Mouse (Mus musculus) activated CD4-positive, CD25-positive, alpha-beta regulatory T cell, adult 4 months (primary cell): Measurements from ENCODE around the gene Catsperb. TPM values are rescaled to one million over a fixed set of nuclear protein-coding genes. Genes with fewer than 3 reads are reported as not detected.
"Not testable (repeated sequence)": the region's sequence is repeated elsewhere in the genome, so short reads cannot be mapped to it uniquely, and the experiment has no call there.

Source experiments
- ATAC-seq: one replicate; pipeline ENCODE4 v1.8.0; 2017
- polyA plus RNA-seq, 2 experiments: library from polyadenylated mRNA; unstranded; fragments of 100-300 nt; shearing (Covaris generic); gene quantifications; one replicate each; pipeline ENCODE4 v1.2.1; 2017

The Catsperb gene
- not detected for polyA plus RNA-seq

DNA sequence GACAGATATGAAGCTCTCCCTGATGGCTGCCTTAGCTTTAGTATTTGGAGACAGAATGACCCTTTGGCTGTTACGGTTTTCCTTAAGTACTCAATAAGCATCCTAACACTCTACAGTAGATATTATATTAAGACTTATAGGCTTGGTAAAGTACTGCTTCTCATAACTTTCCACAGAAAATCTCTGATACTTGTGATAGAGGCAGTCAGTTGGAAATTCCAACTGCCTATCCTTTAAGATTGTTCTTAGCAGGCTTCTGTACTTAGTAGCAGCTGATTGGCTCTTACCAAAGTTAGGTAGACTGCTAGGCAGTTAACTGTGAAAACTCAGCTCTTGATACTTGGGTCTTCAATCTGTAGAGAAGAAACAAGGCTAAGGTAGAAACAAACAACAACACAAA lies at the start of gene Catsperb:
Catsperb (plus strand) TSS at position 301 of the 400 bp plus-strand sequence.
- not testable (repeated sequence) for ATAC-seq

DNA sequence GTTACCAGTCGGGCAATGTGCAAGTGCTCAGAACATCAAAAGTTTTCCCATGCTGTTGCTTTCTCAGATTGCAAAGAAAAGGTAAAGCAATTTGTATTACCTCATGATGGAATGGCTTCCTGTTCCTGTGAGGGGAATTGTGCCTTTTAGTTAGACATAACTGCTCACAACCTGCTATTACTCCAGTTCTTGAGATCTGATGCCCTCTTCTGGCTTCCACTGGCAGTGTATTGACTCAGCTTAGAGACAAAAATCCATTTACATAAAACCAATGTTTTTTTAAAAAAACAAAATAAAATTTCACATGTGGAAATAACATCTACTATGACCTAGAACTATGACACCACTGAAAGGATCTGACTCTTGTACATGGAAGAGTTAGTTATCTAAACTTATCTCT lies 43.0 kb upstream of the Catsperb start:
- ATAC-seq, result not testable (repeated sequence)

DNA sequence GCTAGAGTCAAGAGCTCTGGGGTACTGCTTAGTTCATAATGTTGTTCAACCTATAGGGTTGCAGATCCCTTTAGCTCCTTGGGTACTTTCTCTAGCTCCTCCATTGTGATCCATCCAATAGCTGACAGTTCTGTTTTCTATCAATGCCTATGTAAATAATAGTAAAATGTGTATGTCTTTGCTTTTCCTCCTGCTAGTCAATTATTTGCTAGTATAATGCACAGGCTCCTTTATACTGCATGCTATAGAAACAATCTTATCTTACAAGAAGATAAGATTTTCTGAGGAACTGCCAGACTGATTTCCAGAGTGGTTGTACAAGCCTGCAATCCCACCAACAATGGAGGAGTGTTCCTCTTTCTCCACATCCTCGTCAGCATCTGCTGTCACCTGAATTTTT lies 23.0 kb upstream of the Catsperb start:
- ATAC-seq, result not testable (repeated sequence)

DNA sequence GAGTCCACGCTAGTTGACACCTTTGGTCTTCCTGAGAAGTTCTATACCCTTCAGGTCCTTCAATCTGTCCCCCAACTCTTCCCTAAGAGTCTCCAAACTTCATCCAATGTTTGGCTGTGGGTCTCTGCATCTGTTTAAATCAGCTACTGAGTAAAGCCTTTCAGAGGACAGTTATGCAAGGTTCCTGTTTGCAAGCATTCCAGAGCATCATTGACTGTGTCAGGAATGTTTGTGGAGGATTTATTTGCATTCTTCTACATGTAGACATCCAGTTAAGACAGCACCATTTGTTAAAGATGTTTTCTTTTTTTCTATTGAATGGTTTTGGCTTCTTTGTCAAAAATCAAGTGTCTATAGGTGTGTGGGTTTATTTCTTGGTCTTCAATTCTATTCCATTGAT lies 21.7 kb downstream of the Catsperb start:
- ATAC-seq, result no peak

DNA sequence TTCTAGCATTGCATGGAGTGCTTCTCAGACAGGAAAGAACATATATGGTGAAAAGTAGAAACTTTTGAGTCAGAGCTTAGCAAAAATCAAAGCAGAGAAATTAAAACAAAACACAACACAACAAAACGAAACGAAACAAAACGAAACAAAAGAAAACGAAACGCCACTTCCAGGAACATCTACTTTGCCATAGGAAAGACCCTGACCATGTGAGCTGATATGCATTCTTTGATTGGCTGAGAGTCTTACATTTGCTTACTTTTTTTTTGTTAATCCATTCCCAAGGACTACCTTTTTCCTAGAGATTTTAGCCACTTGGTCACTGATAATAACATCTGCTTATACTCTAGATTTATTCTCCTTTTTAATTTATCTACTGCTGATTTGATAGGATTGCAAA lies 57.6 kb downstream of the Catsperb start:
- no peak for ATAC-seq

DNA sequence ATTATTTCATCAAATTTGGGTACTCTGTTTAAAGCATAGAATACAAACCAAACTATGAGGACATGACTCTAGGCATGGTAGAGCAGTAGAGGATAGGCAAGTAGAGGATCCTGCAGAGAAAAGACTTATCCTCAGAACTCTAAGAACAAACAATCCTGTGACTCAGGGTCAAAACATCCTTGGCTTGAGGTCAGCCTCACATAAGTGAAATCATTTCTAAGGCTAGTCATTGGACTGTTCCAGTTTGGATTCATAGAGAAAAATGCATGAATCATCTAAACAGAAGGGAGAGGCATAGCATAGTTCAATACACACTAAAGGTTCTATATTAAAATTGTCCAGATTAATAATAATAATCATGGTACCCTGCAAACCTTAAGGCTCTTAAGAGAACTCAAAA lies 79.1 kb downstream of the Catsperb start:
- ATAC-seq, result no peak

DNA sequence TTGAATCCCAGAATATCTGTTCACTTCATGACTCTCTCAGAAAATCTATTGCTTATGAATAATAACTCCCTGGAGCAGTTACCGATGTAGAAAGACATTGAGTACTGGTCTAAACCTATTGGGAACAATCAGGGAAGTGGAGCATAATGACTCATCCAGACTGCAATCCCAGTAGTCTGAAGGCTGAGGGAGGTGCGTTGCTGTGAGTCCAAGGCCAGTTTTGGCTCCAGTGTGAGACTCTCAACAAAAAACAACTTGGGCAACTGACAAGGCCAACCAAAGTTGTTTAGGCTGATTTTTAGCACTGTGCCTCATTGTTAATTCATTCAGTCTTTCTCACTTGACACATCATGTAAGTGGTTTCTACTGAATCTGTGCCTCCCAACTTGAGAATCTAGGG lies 106.9 kb downstream of the Catsperb start:
- not testable (repeated sequence) for ATAC-seq

DNA sequence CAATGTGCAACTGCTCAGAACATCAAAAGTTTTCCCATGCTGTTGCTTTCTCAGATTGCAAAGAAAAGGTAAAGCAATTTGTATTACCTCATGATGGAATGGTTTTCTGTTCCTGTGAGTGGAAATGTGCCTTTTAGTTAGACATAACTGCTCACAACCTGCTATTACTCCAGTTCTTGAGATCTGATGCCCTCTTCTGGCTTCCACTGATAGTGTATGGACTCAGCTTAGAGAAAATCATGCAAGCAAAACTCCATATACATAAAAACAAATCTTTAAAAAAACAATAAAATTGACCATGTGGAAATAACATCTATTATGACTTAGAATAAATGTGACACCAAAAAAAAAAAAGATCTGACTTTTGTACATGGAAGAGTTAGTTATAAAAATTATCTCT lies 202.2 kb downstream of the Catsperb start:
- ATAC-seq, result not testable (repeated sequence)

DNA sequence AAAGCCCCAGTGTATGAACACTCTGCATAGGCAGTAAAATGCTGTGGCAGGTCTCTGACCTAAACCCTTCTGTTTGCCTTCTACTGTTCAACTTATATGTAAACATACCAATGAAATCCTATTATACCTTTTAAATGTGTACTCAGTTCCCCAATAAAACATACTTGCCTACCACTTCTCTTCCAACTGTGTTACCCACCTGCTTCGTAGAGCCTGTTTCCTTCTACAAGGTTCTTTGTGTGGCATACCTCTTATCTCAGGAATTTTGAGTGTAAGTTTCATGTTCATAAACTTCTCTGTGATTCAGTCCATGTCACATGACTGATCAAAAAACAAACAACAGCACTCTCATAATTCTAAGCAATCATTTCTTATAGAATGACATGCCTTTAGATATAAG lies 228.7 kb downstream of the Catsperb start:
- no peak for ATAC-seq

DNA sequence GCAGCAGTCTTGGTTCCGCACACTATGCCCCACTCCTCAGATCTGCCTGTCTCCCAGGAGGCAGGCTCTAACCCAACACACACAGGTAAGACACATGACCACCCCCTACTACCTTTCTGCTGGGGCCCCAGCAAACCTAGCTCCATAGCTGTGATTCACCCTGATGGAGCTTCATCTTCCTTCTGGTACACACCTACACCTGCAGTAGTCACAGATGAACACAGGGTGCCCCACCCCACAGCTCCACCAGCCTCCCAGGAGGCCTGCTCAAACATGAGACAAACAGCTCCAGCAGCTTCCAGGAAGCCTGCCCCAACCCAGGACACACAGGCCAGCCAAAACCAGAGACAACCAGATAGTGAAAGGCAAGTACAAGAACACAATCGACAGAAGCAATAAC lies 263.0 kb downstream of the Catsperb start:
- ATAC-seq, result no peak
